ENCODE assay signal across 23 mouse cellular contexts in the genomic region with DNA sequence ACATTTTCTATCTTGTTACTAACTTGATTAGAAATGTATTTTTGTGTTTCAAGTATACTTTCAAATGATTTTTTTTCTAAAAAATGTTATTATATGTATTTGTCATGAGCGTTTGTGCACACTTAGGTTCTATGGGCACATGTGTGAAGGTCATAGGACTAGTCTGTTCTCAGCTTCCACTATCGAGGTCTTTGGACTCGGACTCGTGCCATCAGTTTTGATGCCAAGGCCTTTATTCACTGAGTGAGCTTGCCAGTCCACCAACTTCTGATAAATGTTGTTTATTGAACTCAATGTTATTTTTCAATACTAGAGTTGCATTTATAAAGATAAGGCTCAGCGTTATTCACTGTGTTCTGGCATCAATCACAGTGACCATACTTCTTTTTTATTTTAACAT. TPM values are rescaled to one million over a fixed set of nuclear protein-coding genes. Genes with fewer than 3 reads are reported as not detected.
DNase-seq lines count a peak whose midpoint lies in the region.
"Had no signal": no experiment of that assay in that cellular context is flagged by ENCODE, and none has a peak within 500 bp of the region (broad histone marks: within the 10 kb centered on the region; RNA-seq: fewer than 3 reads in every experiment).

No protein-coding gene starts in this region.

- DNase-seq in adrenal gland, adult 2 months = peak; percentile 41
- DNase-seq in adrenal gland, adult 18-20 months (ENCODE audit: low spot score in 2 of 2) = no peak
- peak; percentile 18 for DNase-seq in adrenal gland, postnatal 10 days
- no peak for DNase-seq in adrenal gland, postnatal 14 days
- peak; percentile 15 for DNase-seq in ovary, adult 18-20 months (ENCODE audit: low spot score)
- no peak for DNase-seq in ovary, postnatal 36 days (ENCODE audit: low spot score)
- peak; percentile 29 to 53 for DNase-seq in adrenal gland, postnatal 36 days
- no peak for DNase-seq in right cerebral cortex, postnatal 25 days
- DNase-seq: cerebellum, adult 11-12 months; cerebellum, adult 2 months; cerebellum, adult 9-10 months; cerebellum, postnatal 10 days; cerebellum, postnatal 25 days; forebrain, postnatal 0 days had no signal

RNA-seq across cellular contexts. Expression of gene Ubqln2, which starts 17.5 kb away (rescaled TPM):
- 10 to 100 TPM; 57.8 to 63.3 TPM for total RNA-seq in adrenal gland, adult 2 months (2021)
- polyA plus RNA-seq in adrenal gland, adult 2 months (2012; rRNA removed) = 87.9 and 137 TPM in 2 replicates
- 10 to 100 TPM; 42.6 to 73.5 TPM for total RNA-seq in adrenal gland, adult 18-20 months (2021)
- 10 to 100 TPM; 42.2 to 43.1 TPM for total RNA-seq in adrenal gland, postnatal 10 days (2021)
- total RNA-seq in adrenal gland, postnatal 14 days (2021) = 55.7 and 58.6 TPM in 2 replicates
- 10 to 100 TPM; 56.4 to 74.8 TPM for total RNA-seq in adrenal gland, postnatal 36 days (2021)

RNA-seq across cellular contexts. Expression of gene Cypt3, which starts 42.9 kb away (rescaled TPM):
- total RNA-seq in adrenal gland, adult 2 months (2021) = not detected
- polyA plus RNA-seq in adrenal gland, adult 2 months (2012; rRNA removed) = not detected in 2 replicates
- total RNA-seq in adrenal gland, adult 18-20 months (2021) = not detected
- total RNA-seq in adrenal gland, postnatal 10 days (2021) = not detected
- not detected in 2 replicates for total RNA-seq in adrenal gland, postnatal 14 days (2021)
- not detected for total RNA-seq in adrenal gland, postnatal 36 days (2021)
- total RNA-seq: forebrain, postnatal 0 days; MEL had no signal
- polyA plus RNA-seq: C2C12; cerebellum, adult 2 months; cortical plate, adult 2 months; embryonic facial prominence, embryonic 10.5 days; embryonic facial prominence, embryonic 12.5 days; embryonic facial prominence, embryonic 14.5 days; forebrain, embryonic 11.5 days; forebrain, embryonic 13.5 days; forebrain, embryonic 15.5 days; forebrain, postnatal 0 days had no signal

Comparison
In these comparisons a context has a peak if more than half of its experiments do, and no peak if none do; other contexts are left out.
1. DNase-seq: peak in adrenal gland, adult 2 months (single experiment), adrenal gland, postnatal 10 days (single experiment), ovary, adult 18-20 months (single experiment) and adrenal gland, postnatal 36 days (2 of 2); none in adrenal gland, adult 18-20 months (0 of 2), adrenal gland, postnatal 14 days (single experiment), ovary, postnatal 36 days (single experiment) and right cerebral cortex, postnatal 25 days (single experiment).